Mouse (Mus musculus) testis, postnatal 10 days (tissue): ENCODE data around the gene Pcbd1.

Source experiments
- DNase-seq: peaks from one replicate; pipeline ENCODE4 v3.0.0; 2021; ENCODE audit warnings: low spot score

Gene Pcbd1

GRCm38 (mm10) chr10:61089170-61090142 is at the start of gene Pcbd1:
Pcbd1 (plus strand) TSS chr10:61089331.
- DNase-seq, result peak; percentile 68

GRCm38 (mm10) chr10:61039657-61040056 is 49.5 kb upstream of the Pcbd1 start:
- DNase-seq, result no peak

DNA sequence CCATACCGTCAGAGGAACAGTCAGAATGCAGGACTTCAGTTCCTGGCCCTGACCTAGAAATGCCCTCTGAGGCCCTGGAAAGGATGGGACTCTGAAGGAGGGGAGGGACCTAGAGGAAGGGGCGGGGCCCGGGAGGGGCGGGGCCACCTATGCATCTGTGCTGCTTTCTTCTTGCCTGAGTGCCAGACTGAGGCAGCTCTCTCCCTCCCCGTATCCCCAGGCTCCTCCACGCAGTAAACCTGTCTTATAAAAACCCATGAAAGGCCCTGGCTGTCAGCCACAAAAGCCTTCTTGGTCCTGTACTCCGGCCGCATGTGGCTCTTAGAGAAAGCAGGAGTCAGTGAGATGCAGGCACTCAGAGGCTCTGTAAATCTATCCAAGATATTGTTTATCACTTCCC is 44.0 kb upstream of the Pcbd1 start:
- DNase-seq, result no peak

DNA sequence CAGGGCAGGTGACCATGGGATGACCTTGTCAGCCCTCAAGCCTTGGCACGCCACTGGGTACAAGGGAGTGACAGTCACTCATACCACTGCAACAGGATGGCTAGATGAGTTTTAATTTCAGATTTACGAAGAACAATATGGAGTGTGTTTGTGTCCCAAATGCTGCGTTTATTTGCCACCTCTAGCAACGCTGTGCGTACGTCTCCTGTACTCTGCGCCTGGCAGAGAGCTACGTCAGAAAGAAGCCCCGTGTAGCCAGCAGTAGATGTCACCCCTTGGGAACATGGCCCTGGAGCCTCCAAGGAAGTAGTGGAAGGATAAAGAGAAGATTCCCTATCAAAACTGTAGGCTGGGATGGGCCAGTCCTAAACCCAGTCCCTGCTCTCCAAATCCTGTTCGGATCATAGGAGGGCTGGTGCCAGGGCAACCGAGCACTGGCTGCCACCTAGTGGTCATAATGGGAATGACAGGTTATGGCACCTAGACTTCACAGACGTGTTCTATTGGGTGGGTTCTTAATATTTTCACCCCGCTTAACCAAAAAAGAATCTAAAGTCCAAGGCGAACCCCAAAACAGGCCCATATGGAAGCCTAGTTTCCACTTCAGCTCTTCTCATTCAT is 37.0 kb upstream of the Pcbd1 start:
- peak; percentile 85 for DNase-seq

GRCm38 (mm10) chr10:61056661-61057060 is 32.5 kb upstream of the Pcbd1 start:
- DNase-seq, result no peak

DNA sequence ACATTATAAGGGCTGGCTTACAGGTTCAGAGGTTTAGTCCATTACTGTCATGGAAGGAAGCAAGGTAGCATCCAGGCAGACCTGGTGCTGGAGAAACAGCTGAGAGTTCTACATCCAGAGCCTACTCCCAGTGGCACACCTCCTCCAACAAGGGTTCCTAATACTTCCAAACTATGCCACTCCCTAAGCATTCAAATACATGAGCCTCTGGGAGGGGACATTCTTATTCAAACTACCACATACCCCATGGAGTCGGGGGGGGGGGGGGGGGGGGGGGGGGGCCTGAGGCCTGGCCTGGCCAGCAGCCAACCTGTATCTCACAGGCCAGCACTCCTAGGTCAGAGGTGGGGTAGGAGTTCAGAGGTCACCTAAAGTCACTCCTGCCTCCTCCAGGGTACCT is 30.0 kb upstream of the Pcbd1 start:
- DNase-seq, result no peak

DNA sequence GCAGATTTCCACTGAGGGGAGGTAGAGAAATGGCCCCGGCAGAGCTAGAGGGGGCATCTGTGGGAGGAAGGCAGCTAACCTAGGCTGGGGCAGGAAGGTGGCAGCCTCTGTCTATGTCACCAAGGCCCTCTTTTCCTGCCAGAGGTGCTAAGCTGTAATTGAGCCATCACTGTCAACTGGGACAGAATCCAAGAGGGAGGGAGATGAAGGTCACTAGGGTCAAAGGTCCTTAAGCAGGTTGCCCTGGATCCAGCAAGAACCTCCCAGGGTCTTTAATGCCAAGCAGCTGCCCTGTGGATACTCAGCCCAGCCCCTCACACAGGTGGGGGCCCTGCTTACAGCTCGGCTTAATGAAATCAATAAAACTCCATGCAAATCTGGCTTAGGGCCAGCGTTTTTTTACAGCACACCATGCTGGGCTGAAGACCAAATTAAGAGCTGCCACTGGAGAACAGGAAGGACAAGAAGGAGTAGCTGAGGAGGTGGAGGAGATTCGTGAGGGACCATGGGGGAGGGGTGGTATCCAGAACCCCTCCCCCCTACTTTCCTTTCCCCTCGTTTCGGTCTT is 29.5 kb upstream of the Pcbd1 start:
- no peak for DNase-seq

DNA sequence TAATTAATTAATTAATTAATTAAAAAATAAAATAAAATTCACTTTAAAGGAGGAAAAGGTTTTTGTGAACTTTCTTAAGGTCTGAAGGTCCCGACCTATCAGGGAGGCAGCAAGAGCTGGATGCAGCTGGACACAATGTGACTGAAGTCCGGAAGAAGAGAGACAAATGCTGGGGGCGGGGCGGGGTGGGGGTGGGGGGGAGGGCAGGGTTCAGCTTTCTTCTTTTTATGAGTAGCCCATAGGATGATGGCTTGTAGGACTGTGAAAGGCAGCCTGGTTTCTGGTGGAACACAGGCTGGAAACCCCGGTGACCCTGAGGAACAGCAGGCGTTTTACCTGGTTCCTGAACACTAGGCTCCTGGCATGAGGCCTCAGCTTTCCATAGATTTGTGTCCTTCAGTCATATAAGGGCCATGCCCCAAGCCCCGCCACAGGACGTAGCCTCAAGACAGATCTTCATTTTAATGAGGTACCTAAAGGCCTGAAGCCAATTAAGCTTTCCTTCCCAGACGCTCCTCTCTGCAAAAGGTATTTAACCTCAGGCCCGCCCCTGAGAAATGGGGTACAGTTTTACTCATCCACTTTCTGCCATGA is 25.8 kb upstream of the Pcbd1 start:
- no peak for DNase-seq

DNA sequence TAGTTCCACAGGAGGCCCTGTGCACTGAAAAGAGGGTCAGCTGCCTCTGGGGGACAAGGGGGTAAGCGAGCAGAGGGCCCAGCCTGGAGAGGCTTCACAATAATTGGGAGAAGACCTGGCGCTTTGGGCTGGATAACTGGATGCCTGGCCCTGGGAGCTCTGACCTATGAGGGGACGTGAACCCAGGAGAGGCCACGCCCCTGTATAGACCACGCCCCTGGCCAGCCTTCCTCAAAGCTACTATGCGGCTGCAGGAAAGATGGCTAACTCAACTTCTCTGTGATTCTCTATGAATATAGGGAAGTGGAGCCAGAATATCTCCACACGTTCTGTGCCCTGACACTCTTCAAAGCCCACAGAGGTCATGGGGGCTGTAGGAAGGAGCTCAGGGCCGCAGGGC is 24.5 kb upstream of the Pcbd1 start:
- peak; percentile 71 for DNase-seq

GRCm38 (mm10) chr10:61065287-61066005 is 23.7 kb upstream of the Pcbd1 start:
- DNase-seq, result no peak

GRCm38 (mm10) chr10:61068436-61069192 is 20.5 kb upstream of the Pcbd1 start:
- DNase-seq, result peak; percentile 58

DNA sequence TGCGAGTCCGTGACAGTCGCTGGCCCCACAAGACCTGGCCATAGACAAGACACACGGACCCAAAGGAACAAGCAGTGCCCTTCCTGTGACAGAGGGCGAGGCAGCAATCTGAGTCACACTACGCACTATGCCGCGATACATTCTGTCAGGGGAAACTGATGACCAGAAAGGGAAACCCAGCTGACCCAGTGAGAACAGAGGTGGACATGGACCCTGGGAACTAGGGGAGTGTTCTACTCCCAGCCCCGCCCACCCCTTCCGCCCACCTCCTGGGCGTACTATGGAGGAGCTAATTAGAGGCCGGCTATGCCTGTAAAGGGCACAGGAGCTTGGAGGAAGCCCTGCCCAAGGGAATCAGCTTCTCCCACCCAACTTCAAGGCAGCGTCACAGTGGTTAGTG is 19.9 kb upstream of the Pcbd1 start:
- no peak for DNase-seq

DNA sequence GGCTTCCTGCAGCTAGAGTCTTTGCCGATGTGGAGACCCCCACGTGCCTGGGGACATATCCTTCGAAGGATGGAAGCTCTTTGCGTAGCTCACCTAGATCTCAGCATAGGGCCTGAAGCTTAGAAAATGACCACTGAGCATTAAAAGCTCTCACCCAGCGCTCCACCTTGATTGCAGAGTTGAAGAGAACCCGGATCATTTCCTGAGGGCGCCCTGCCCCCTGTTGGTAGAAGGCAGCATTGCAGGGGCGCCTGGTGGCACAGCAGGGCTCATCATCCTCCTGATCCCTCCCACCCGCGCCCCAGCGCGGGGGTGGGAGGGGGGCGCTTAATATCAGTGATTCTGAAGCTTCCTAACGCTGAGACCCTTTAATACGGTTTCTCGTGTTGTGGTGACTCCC is 16.8 kb upstream of the Pcbd1 start:
- DNase-seq, result peak; percentile 80

DNA sequence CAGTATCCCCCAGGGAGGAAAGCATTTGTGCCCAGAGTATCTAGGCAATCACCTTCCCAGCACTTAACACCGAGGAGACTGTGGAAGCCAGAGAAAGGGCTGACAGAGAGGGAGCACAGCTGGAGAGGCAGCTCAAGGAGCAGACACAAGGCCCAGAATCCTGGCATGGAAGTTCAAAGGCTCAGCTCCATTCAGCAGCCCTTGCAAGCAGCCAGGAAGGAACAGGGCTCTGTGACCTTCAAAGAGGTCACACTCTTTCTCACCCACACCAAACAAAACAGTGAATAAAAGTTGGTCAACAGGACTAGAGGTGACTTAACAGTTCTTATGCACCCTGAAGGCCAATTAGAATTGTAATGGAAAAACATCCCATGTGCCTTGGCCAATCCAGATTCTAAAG is 14.5 kb upstream of the Pcbd1 start:
- no peak for DNase-seq

GRCm38 (mm10) chr10:61075607-61076006 is 13.5 kb upstream of the Pcbd1 start:
- DNase-seq, result no peak

GRCm38 (mm10) chr10:61080227-61080930 is 8.8 kb upstream of the Pcbd1 start:
- DNase-seq, result peak; percentile 83

DNA sequence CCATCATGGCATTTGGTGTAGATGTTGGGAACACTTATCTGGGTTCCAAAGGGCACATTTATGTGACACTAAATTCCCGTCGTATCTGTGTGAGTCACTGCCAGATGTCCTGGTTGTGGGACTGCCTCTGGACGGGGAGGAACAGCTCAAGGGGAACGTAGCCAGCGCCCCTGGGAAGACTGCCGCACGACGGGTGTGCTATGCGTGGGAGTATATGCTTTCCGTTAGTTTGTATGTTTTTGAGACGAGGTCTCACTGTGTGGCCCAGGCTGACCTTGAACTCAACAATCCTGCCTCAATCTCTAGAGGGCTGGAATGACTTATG is 8.2 kb upstream of the Pcbd1 start:
- DNase-seq, result peak; percentile 68

DNA sequence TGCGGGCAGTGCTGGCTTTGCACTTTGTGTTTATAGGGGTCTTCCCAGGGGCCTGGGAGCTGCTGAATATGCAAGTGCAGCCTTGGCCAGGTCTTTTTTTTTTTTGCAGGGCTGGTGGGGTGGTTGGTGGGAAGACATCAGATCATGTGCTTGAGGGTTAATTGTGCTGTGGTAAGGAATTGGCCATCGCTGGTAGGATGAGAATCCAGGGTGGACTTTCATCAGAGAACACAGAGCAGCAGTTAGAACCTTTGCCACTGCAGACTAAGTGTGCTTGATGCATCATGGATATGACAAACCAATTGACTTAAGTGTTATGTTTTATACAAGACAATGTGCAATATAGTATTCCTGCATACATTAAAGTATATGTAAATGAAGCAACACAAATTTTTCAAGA is 3.8 kb upstream of the Pcbd1 start:
- no peak for DNase-seq

- DNase-seq, result no peak
These were observed 2.6 kb upstream of the Pcbd1 start for GRCm38 (mm10) chr10:61086502-61086901.

DNA sequence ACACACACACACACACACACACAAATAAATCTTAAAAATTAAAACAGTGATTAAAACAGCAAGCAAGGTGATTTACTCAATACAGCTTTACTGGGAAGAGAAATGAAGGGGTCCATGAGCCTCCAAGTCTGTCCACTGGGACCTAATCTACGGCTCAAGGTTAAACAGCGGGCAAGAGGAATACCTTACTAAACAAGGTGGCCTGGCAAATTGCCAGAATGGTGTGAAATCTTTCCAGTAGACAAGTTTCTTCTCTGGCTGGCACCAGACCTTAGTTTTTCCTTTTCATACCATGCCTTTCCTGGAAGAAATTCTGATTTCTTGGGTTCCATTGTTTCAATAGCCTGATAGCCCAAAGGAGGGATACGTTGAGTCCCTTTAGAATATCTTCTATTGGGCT is 663 bp upstream of the Pcbd1 start:
- DNase-seq, result no peak

- no peak for DNase-seq
These were observed 2.7 kb downstream of the Pcbd1 start for GRCm38 (mm10) chr10:61091866-61092265.
